Mouse (Mus musculus) megakaryocyte progenitor cell, adult 5-6 weeks (primary cell): Measurements from ENCODE around the gene Tsks. TPM values are rescaled to one million over a fixed set of nuclear protein-coding genes. Genes with fewer than 3 reads are reported as not detected.
A peak's percentile ranks its signal among the peaks of the same experiment; 100 is the strongest.

Experiments
- ATAC-seq: replicated peaks from 2 replicates; pipeline ENCODE4 v1.8.0; 2016; ENCODE audit warnings: mild to moderate bottlenecking, moderate TSS enrichment, inconsistent platforms; ENCODE audit not compliant: poor library complexity
- total RNA-seq, 2 experiments: library from RNA; stranded (forward) in 1 of 2; stranded (reverse) in 1 of 2; fragments of 157-497, 149-512 nt in 1 of 2; fragments of 200-1000 nt in 1 of 2; gene quantifications; 2 replicates each; pipeline versions ENCODE4 v1.2.3 to v1.2.4; 2015 to 2017

The Tsks gene
- total RNA-seq, 2 experiments from 2014 or later = not detected

DNA sequence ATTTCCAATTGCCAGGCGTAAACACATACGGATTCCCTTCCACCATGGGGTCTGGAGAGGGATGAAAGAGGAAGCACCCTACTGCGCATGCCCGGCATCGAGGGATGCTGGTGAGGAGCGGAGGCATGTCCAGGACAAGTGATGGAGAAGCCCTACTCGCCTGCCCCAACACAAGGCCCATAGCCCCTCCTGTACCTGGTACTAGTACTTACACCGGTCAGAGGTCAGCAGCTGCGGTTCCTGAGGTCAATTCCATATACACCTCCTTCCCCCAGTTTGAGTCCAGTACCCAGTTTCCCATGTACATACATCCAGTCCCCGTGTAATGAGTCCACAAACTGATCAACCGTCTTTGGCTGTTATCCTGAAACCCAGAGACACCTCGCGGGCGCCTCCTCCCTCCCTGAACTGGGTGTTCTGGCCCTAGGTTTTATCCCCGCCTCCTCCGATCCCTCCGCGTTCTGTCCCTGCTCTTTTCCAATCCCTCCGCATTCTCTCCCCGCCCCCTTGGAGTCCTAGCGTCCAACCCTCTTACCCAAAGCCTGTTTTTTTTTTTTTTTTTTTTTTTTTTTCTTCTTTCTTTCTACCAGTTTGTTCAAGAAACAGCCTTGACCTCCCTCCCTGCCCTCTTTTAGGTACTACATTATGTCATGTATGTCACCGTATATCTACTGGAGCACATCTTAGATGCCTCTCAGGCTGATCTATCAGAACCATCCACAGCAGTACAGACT, 31.5 kb downstream of the Tsks start, which contains the start of gene Cpt1c:
Gene Cpt1c, minus strand, starts transcription at position 469 of the 734 bp plus-strand sequence.
- peak; percentile 84 for ATAC-seq

DNA sequence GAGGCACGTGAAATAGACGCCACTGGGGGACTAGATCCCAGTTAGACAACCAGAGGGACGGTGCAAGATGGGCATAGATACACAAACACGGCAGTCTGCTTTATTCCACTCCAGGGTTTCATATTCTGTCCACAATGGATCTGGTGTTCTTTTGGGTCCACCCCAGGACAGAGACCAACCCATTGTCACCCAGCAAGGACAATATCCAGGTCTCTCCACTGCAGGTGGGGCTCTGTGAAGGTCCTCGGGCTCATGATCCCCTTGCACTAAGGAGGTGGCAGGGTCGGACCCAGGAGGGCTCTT, 32.1 kb downstream of the Tsks start:
- no peak for ATAC-seq

DNA sequence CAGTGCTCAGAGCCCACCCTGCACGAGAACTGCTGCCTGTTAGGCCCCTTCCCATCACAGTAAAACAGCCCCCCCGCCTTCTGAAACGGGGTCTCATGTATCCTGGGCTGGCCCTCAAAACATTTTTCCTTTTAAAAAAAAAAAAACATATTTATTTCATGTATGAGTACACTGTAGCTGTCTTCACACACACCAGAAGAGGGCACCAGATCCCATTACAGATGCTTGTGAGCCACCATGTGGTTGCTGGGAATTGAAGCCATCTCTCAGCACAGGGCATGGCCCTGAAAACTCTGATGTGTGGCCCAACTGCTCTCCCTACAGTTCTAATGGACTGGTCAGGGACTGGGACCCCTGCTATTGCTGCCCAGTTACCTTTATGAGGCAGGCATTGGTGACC, 35.3 kb downstream of the Tsks start:
- no peak for ATAC-seq

DNA sequence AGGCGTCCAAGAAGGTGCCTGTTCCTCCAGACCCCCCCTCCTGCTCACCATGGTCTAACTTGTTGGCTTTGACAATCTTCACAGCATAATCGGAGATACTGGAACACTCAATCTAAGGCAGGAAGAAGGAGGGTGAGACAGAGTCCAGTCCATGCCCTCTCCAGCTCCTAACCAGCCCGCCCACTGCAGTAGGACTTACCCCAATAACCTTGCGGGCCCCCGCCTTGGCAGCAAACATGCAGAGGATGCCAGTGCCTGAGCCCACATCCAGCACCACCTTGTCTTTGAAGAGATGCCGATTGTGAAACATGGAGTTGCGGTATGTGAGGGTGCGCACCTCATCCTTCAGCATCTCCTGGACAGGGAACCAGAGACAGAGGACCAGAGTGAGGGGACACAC, 38.5 kb downstream of the Tsks start:
- no peak for ATAC-seq

DNA sequence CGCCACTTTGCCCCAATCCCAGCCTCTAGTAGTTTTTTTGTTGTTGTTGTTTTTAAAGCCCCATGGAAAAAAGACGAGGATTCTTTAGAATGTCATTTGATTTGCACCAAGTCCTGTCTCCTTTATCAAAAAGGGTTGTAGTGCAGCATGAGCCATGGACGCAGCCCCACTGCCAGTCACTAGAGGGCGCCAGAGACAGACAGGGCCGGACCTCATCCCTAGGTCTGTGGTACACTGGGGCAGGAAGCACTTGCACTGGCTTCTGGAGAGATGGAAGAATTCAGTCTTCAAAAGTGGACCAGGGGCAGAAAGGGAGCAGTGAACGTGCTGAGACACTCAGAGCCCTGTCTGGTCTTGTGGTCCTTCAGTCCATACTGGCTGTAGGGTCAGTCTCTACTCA, 40.1 kb downstream of the Tsks start:
- ATAC-seq = peak; percentile 38

DNA sequence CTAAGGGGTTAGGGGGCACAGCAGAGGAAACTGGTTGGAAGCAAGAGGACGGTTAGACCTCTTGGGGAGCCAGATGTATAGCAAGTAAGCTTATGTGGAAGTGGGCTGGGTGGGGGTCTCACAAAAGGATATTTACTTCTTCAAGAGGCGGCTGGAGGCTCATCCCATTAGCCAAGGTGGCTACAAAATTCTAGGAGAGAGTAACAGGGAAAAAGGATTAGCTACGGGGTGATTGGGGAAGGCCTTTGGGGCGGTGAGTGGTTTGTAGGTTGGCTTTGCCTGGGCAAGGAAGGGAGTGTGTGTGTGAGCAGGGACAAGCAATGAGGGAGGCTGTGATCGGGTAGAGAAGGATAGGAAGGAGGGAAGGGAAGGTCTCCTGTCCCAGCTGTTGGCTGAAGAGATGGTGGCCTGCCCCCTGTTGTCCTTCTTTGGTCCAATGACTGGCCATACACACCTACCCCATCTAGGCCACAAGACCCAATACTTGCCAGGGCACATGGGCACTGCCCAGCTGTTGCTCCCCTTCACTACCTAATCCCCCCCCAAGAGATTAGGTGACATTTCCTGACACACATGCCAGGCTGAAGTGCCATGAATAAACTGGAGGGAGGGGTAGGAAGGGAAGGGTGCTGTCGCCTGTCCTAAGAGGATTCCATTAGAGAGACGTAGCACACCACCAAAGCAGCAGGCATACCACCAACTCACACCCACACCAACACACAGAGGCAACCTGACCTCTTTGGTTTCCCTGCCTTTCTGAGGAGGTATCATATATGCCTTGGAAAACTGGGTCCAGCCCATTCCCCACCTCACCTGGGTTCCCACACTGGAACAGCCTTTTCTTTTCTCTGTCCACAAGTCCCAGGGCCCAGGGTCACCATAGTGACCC, 41.2 kb downstream of the Tsks start:
- ATAC-seq = no peak

DNA sequence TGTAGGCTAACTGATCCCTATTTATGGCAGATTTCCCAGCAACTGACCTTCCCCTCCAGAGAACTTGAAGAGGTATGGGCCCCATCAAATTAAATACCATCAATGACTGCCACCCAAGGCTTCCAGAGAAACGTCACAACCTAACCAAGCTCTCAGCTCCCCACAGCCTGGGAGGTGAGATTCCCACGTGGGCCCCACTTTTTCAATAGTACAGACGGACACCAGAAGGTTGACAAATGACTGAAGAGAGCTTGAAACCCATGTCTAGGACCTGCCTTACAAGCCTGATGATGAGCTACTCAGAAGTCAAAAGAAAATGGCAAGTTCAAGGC, 41.8 kb downstream of the Tsks start:
- no peak for ATAC-seq

DNA sequence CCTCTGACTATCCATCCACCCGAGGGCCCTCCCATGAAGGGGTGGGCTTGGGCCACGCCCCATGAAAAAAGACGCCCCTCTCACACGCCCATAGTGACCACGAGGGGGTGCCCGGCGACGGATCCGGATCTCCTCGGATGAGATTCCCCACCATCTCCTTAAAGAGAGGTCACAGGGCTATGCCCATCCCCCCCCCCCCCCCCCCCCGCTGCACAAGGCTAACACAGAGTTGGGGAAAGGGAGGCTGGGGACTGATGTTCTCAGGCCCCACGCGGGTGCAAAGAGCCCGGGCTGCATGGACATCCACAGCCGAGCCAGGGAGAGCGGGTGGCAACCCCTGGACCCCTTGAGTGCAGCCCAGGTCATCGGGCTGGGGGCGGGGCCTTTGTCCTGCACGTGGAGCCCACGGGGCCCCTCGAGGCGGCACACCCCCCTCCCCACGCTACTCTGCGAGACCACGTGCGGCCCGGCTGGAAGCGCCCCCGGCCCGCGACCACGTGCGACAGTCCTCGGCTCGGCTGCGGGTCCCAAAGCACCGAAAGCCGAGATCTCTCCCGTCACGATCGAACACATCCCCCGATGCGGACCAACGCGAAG, 42.7 kb downstream of the Tsks start:
- peak; percentile 16 for ATAC-seq

DNA sequence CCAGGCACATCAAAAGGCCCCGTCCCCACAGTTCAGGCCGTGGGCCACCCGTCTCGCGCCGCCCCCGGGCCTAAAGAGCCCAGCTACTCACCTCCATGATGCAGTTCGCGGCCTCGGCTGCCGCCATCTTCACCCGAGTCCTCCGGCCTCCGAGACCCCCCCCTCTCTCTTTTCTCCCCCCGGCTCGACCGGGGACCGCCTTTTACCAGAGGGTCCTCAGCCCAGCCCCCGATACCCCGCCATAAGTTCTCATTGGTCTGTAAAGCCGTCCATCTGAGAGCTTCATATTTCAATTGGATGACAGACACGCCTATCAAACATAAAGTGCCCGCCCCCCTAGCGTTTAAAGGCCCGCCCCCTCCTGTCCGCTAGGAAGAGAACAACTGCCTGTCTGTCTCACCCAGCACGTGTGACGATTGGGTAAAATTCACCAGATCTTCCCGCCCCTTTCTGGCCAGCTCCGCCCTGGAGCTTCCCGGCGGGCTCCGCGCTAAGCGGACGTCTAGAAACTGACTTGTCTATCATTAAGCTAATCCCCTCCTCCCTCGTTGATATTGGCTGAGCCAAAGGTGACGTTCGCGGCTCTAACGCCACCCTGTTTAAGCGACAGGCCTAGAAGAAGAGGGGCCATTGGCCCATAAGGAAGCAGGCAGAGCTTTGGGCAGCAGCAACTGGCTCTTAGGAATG, 43.3 kb downstream of the Tsks start, which contains the start of gene Prmt1:
Gene Prmt1, minus strand, starts transcription at position 377 of the 687 bp plus-strand sequence.
- ATAC-seq = peak; percentile 79

DNA sequence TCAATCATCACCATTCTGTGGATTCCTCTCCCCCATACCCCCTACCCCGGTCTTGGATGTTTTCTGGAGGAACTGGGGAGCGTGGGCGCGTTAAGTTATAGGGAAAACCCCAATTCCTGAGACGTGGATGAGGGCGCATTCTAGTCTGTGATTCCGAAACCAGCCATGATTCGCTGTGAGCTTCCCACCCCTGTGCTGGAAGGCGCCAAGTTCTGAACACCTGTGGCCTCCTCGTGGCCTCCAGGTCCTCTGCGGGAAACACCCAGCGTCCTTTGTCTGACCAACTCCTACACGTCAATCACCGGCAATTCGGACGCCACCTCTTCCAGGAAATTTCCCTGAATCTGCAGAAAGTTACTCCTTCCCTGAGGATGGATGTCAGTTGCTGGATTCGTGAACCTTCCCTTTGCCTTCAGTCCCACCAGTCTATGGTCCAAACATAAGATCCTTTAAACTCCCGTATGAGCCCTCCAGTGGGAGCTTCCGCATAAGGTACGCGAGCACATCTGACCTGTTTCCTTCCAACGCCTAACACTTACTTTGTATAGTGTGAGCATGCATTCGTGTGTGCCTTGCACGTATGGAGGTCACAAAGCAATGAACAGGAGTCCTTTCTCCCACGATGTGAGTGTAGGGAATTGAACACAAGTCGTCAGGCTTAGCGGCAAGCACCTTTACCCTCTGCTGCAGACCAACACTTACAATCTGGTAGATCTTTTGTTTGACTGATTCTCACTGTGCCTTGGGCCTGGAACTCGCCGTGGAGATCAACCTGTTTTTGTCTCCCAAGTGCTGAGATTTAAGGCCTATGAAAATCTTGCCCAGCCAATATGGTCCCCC, 44.1 kb downstream of the Tsks start:
- peak; percentile 3; the same call in 1 of the 2 replicates for ATAC-seq

DNA sequence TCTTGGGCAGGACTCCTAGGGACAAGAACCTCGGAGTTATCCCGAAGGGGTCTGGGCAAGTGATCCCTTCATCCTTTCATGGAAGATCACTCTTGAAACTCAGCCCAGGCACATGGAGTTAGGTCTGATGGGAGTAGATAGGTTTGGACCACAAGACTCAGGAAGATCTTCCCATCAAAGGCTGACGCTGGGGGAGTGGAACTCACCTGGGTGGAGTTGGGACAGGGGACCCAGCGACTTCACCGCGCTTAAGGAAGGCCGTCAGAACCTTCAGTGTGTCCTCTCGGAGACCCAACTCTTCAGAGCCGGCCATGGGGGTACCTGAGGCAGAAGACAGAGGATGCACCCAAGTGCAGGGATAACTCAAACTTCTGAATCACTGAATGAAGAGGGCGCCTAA, 53.7 kb downstream of the Tsks start:
- no peak for ATAC-seq

DNA sequence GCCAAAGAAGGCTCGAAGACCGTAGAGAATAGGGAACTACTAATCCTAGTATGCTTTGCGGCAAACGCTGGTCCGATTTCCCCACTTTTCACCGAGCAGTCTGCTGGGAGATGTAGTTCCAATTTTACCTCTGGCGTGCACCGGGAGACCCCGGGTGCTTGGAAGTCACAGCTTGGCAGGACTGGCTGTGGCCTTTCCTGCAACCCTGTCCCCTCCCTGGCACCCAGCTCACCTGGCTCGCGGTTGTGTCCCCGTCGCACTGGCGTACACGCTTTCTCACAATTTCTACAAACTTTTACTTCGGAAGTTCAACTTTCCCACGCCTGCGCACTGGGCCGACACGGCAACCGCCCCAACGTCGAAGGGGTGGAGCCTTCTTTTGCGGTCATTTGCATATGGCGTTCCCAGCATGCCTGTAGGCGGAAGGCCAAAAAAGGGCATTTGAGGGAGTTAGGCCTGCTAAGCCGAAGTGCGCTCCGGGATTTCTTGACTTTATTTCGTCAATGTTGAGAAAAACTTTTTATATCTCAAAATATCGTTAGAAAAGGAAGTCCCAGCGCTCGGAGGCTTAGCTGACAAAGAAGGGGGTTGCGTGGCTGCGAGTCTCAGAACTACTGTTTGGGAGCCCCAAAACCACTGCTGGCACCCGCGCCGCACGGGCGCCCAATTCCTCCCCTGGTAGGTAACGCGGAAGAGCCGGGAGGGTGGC, 54.4 kb downstream of the Tsks start, which contains the start of gene Irf3:
Gene Irf3, plus strand, starts transcription at position 418 of the 709 bp plus-strand sequence.
- ATAC-seq = peak; percentile 89

DNA sequence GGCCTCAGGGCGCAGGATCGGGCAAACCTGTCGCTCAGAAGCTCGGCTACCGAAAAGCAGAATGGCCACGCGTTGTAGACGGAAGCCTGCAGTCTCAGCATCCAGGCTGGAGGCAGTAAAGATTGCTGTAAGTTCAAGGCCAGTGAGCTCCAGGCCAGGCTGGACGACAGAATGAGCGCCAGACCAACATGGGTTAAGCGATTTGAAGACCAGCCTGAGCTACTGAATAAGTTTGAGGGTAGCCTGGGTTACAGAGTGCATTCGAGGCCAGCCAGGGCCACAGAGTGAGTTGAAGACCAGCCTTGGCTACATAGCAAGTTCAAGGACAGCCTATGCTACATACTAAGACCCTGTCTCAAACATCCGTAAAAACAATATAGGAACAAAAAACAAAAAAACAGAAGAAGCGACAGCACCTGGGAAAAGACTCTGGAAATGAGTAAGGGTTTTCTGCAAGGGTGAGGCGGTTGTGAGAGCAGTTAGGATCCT, 55.0 kb downstream of the Tsks start:
- ATAC-seq = no peak

DNA sequence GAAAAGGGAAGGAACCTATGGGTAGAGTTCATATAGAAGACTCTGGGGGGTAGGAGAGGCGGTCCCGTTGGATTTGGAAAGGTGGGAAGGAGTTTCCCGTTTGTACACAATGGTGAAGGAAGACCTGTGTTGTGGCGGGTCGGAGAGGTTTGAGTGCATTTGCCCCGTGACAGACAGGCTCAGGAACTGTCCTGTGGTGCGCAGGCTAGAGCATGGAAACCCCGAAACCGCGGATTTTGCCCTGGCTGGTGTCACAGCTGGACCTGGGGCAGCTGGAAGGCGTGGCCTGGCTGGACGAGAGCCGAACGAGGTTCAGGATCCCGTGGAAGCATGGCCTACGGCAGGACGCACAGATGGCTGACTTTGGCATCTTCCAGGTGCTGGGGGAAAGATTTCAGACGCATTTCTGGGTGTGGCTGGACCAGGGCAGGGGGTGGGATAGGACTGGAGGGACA, 55.5 kb downstream of the Tsks start, which contains the start of gene Bcl2l12:
Gene Bcl2l12, minus strand, starts transcription at position 212 of the 455 bp plus-strand sequence.
- ATAC-seq = peak; percentile 30

DNA sequence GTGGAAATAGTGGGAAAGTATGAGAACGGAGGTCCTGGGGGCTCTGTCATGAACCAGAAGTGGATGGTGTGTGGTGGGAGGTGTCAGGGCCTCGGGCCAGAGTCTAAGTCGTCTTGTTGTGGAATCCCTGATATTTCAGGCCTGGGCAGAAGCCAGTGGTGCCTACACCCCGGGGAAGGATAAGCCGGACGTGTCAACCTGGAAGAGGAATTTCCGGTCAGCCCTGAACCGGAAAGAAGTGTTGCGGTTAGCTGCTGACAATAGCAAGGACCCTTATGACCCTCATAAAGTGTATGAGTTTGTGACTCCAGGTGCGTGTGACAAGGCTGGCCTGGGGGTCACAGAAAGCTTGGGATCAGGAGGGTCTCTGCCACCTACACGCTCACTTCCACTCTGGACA, 56.7 kb downstream of the Tsks start:
- ATAC-seq = no peak

DNA sequence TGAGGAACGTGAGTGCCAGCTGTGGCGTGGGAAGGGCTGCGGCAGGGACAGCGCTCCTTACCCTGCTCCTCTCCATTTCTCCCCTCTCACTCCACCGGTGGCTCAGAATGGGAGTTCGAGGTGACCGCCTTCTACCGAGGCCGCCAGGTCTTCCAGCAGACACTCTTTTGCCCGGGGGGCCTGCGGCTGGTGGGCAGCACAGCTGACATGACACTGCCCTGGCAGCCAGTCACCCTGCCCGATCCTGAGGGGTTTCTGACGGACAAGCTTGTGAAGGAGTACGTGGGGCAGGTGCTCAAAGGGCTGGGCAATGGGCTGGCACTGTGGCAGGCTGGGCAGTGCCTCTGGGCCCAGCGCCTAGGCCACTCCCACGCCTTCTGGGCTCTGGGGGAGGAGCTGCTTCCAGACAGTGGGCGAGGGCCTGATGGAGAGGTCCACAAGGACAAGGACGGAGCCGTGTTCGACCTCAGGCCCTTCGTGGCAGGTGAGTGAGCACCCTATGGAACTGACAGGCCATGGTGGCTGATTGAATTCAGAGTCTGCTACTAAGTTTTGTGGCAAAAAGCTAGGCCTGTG, 57.6 kb downstream of the Tsks start:
- ATAC-seq = no peak

DNA sequence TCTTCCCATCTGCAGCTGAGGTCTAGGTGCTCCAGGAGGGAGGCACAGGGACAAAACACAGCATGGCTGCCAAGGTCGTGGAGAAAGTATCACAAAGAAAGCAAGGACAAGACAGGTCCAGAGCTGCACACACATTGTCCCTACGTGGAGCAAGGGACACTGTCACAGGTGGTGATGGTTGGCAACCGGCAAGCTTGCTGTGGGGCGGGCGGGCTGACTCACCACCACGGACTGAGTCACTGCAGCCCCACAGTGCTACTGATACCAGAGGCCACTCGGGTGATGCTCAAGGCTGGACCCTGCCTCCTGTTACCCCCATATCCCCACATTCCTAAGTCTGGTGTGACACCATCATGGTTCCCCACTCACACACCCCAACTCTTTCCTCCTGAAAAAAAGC, 59.4 kb downstream of the Tsks start:
- no peak for ATAC-seq

DNA sequence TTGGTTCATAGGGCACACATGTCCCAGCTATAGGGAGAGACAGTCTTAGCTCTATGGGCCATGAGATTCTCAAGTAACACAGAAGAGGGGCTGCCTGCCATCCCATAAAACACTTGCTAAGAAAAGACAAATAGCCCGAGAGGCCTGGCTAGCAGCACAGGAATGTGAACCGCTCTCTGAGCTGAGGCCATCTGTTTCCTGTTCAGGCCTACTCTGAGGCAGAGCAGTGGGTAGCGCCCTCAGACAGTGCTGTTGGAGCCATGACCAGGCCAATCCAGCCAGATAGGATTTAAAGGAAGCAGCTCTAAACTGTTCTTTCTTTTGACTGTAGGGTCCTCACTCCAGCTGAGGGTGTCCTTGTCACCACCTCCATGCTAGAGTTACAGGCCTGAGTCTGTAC, 61.5 kb downstream of the Tsks start:
- peak; percentile 39 for ATAC-seq
